In the genomic region with DNA sequence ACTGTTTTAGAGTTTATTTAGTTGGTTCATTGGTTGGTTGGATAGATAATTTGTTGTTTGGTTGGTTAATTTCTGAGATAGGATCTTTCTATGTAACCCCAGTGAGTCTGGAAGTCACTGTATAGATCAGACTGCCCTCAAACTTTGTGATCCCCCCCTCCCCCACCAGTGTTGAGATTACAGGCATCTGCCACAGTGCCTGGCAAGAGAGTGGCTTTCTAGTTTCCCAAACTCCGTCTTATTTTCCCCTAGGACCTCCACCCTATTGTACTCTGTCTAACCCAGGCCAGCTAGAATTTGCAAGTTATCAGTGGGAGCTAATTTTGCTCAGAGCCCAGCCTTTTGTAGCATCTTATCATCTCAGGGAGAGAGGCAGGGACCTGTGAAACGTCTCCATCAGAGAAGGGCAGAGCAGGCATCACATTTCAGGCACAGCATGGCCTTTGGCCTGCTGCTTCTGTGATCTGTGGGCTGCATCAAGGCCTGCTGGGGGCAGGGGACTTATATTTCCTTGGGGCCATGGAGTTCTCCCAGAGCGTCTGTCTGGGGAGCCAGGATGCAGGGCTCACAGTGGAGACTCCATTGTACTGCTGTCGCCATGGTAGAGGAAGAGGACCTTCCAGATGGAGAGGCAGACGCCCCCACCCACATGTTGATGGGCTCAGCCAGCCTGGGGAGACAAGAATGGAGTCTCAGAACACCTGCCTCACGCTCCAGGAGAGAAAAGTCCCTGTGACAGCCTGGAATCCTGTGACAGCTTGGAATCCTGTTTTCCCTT, we compare ENCODE assay signal across 11 mouse cellular contexts. TPM values are rescaled to one million over a fixed set of nuclear protein-coding genes. Genes with fewer than 3 reads are reported as not detected.
DNase-seq lines count a peak whose midpoint lies in the region; ATAC-seq and TF ChIP-seq lines count a peak whose summit lies in the region.
"Had no signal": no experiment of that assay in that cellular context is flagged by ENCODE, and none has a peak within 500 bp of the region (broad histone marks: within the 10 kb centered on the region; RNA-seq: fewer than 3 reads in every experiment).

No protein-coding gene starts in this region.

- peaks cover 36% of the 10 kb centered on the region for H3K36me3 ChIP-seq in heart, postnatal 0 days (replicated peaks; ENCODE audit: control insufficient read depth, insufficient read depth, low read length)
- no peaks in the 10 kb centered on the region for H3K36me3 ChIP-seq in heart, adult 2 months (ENCODE audit: control insufficient read depth, insufficient read depth, low read length)
- H3K36me3 ChIP-seq in embryonic facial prominence, embryonic 14.5 days (ENCODE audit: control insufficient read depth, insufficient read depth, low read length): peaks cover 25% of the 10 kb centered on the region
- no peaks in the 10 kb centered on the region for H3K36me3 ChIP-seq in hindbrain, postnatal 0 days (ENCODE audit: insufficient read depth, low read length)
- 0 out of 2 replicates have a peak, but pooled peaks cover 4% of the 10 kb centered on the region for H3K36me3 ChIP-seq in midbrain, embryonic 16.5 days (ENCODE audit: control insufficient read depth, insufficient read depth, low read length)

- no peak for TF ChIP-seq EP300 in heart, postnatal 0 days (IDR thresholded peaks at IDR 0.05; ENCODE audit: low read depth)
- TF ChIP-seq EP300 in heart, adult 2 months (IDR thresholded peaks at IDR 0.05; ENCODE audit: insufficient read depth, low read depth, low read length): no peak

- no peaks in the 10 kb centered on the region for H3K79me2 ChIP-seq in heart, adult 2 months (replicated peaks; ENCODE audit: control insufficient read depth, insufficient read depth, low read length)

- no peak overlapping the region for H3K4me2 ChIP-seq in heart, postnatal 0 days (ENCODE audit: low read depth, low read length)
- no peak overlapping the region for H3K4me2 ChIP-seq in embryonic facial prominence, embryonic 14.5 days (ENCODE audit: low read depth, low read length)
- H3K4me2 ChIP-seq in hindbrain, postnatal 0 days (ENCODE audit: low read depth, low read length): no peak overlapping the region
- no peak overlapping the region for H3K4me2 ChIP-seq in midbrain, embryonic 16.5 days (ENCODE audit: low read length)
- H3K4me2 ChIP-seq: stomach, embryonic 15.5 days had no signal

- TF ChIP-seq CTCF in heart, postnatal 0 days (IDR thresholded peaks at IDR 0.05; ENCODE audit: low read depth): no peak
- TF ChIP-seq CTCF in heart, adult 2 months (IDR thresholded peaks at IDR 0.05): no peak
- no peak for TF ChIP-seq CTCF in hindbrain, postnatal 0 days (IDR thresholded peaks at IDR 0.05; ENCODE audit: low read depth)

- H3K9ac ChIP-seq in heart, postnatal 0 days (replicated peaks; ENCODE audit: low read depth, low read length): no peak overlapping the region
- no peak overlapping the region for H3K9ac ChIP-seq in heart, adult 2 months (ENCODE audit: low read depth, low read length)
- H3K9ac ChIP-seq in embryonic facial prominence, embryonic 14.5 days (ENCODE audit: low read depth, low read length): no peak overlapping the region
- no peak overlapping the region for H3K9ac ChIP-seq in hindbrain, postnatal 0 days (replicated peaks; ENCODE audit: low read length)
- H3K9ac ChIP-seq in midbrain, embryonic 16.5 days (ENCODE audit: low read depth, low read length): 0 out of 2 replicates have a peak overlapping the region, but pooled peaks have one; percentile 25
- H3K9ac ChIP-seq: stomach, embryonic 15.5 days had no signal

- no peak for ATAC-seq in heart, postnatal 0 days (ENCODE audit: insufficient read depth, low read depth)
- peak; percentile 44; the same call in 1 of the 2 replicates for ATAC-seq in embryonic facial prominence, embryonic 14.5 days (ENCODE audit: low read depth)
- peak; percentile 44; the same call in 1 of the 2 replicates for ATAC-seq in hindbrain, postnatal 0 days
- ATAC-seq in midbrain, embryonic 16.5 days: no peak
- no peak for ATAC-seq in activated CD4-positive, CD25-positive, alpha-beta regulatory T cell, adult 4 months

- DNase-seq in heart, postnatal 0 days (ENCODE audit: low spot score): no peak
- DNase-seq in heart, adult 2 months: no peak
- no peak for DNase-seq in embryonic facial prominence, embryonic 14.5 days (ENCODE audit: low spot score)
- DNase-seq in hindbrain, postnatal 0 days (ENCODE audit: low spot score): no peak
- DNase-seq in urinary bladder, adult 2 months (ENCODE audit: low spot score): no peak
- DNase-seq in cerebellum, adult 8-10 months: no peak

- no peaks in the 10 kb centered on the region for H3K27me3 ChIP-seq in heart, postnatal 0 days (ENCODE audit: control insufficient read depth, insufficient read depth, low read length)
- H3K27me3 ChIP-seq in heart, adult 2 months (ENCODE audit: control insufficient read depth, insufficient read depth, low read length): no peaks in the 10 kb centered on the region
- no peaks in the 10 kb centered on the region for H3K27me3 ChIP-seq in embryonic facial prominence, embryonic 14.5 days (replicated peaks; ENCODE audit: control insufficient read depth, insufficient read depth, low read length)
- no peaks in the 10 kb centered on the region for H3K27me3 ChIP-seq in hindbrain, postnatal 0 days (ENCODE audit: insufficient read depth, low read length)
- no peaks in the 10 kb centered on the region for H3K27me3 ChIP-seq in midbrain, embryonic 16.5 days (ENCODE audit: control insufficient read depth, insufficient read depth, low read depth, low read length)
- H3K27me3 ChIP-seq: megakaryocyte, embryonic 14.5 days; stomach, embryonic 15.5 days had no signal

- 0 out of 2 replicates have a peak, but pooled peaks cover 15% of the 10 kb centered on the region for H3K4me1 ChIP-seq in heart, postnatal 0 days (ENCODE audit: control insufficient read depth, insufficient read depth)
- peaks cover 2% of the 10 kb centered on the region for H3K4me1 ChIP-seq in heart, adult 2 months (ENCODE audit: control insufficient read depth, insufficient read depth, low read length)
- 0 out of 2 replicates have a peak, but pooled peaks cover 3% of the 10 kb centered on the region for H3K4me1 ChIP-seq in embryonic facial prominence, embryonic 14.5 days (ENCODE audit: control insufficient read depth, insufficient read depth, low read length)
- H3K4me1 ChIP-seq in hindbrain, postnatal 0 days (ENCODE audit: insufficient read depth, low read length): no peaks in the 10 kb centered on the region
- H3K4me1 ChIP-seq in midbrain, embryonic 16.5 days (ENCODE audit: control insufficient read depth, insufficient read depth, low read length): peaks cover 6% of the 10 kb centered on the region; the same call in 1 of the 2 replicates

- 24% methylated on average over 5 of the region's 6 CpGs for WGBS in heart, postnatal 0 days
- WGBS in heart, adult 2 months: 36% methylated on average over 6 of the region's 6 CpGs
- 8% methylated on average over 4 of the region's 6 CpGs for whole genome bisulfite sequencing in embryonic facial prominence, embryonic 14.5 days
- WGBS in hindbrain, postnatal 0 days: 13% methylated on average over 5 of the region's 6 CpGs
- WGBS in midbrain, embryonic 16.5 days: 6% methylated on average over 6 of the region's 6 CpGs

- intact Hi-C loops in heart, adult 2 months (cut with DNase I): loop anchor here (2.0 kb wide), 1 partner anchor 65 kb away; no protein-coding TSS in a partner anchor

- TF ChIP-seq POLR2A in heart, adult 2 months (IDR thresholded peaks at IDR 0.05; ENCODE audit: insufficient read depth, low read depth, low read length): no peak

- peak overlapping the region; percentile 41; the same call in 1 of the 2 replicates for H3K27ac ChIP-seq in heart, postnatal 0 days (ENCODE audit: low read depth)
- H3K27ac ChIP-seq in heart, adult 2 months: no peak overlapping the region
- H3K27ac ChIP-seq in embryonic facial prominence, embryonic 14.5 days (replicated peaks; ENCODE audit: low read depth, low read length): no peak overlapping the region
- no peak overlapping the region for H3K27ac ChIP-seq in hindbrain, postnatal 0 days
- H3K27ac ChIP-seq in midbrain, embryonic 16.5 days (ENCODE audit: low read length): no peak overlapping the region
- H3K27ac ChIP-seq: stomach, embryonic 15.5 days had no signal

- no peaks in the 10 kb centered on the region for H3K9me3 ChIP-seq in heart, postnatal 0 days (replicated peaks; ENCODE audit: control insufficient read depth, low read length)
- no peaks in the 10 kb centered on the region for H3K9me3 ChIP-seq in embryonic facial prominence, embryonic 14.5 days (ENCODE audit: control insufficient read depth, low read length)
- H3K9me3 ChIP-seq in hindbrain, postnatal 0 days (ENCODE audit: low read length): no peaks in the 10 kb centered on the region
- no peaks in the 10 kb centered on the region for H3K9me3 ChIP-seq in midbrain, embryonic 16.5 days (replicated peaks; ENCODE audit: control insufficient read depth, low read length, poor library complexity, severe bottlenecking)
- H3K9me3 ChIP-seq: megakaryocyte, embryonic 14.5 days; stomach, embryonic 15.5 days had no signal

- H3K4me3 ChIP-seq in heart, postnatal 0 days (ENCODE audit: low read depth, low read length): no peak overlapping the region
- no peak overlapping the region for H3K4me3 ChIP-seq in heart, adult 2 months
- no peak overlapping the region for H3K4me3 ChIP-seq in embryonic facial prominence, embryonic 14.5 days (ENCODE audit: low read depth, low read length)
- H3K4me3 ChIP-seq in hindbrain, postnatal 0 days (ENCODE audit: low read length): no peak overlapping the region
- no peak overlapping the region for H3K4me3 ChIP-seq in midbrain, embryonic 16.5 days (ENCODE audit: low read depth, low read length)
- H3K4me3 ChIP-seq: megakaryocyte, embryonic 14.5 days; stomach, embryonic 15.5 days had no signal

RNA-seq across cellular contexts. Expression of gene 4933415A04Rik, which starts 27.1 kb away (rescaled TPM):
- total RNA-seq in heart, postnatal 0 days (2014; rRNA removed; ENCODE audit: low replicate concordance): 0.08 and 1.0 TPM in 2 replicates
- 4.8 and 5.5 TPM in 2 replicates for polyA plus RNA-seq in heart, postnatal 0 days (2015; fragmentation: Nextera tagmentation; extraction: Ambion mirVana)
- total RNA-seq in heart, adult 2 months (2021): under 1 TPM; 0.26 to 0.68 TPM
- 0.23 and 0.29 TPM in 2 replicates for polyA plus RNA-seq in heart, adult 2 months (2012; rRNA removed)
- polyA plus RNA-seq in embryonic facial prominence, embryonic 14.5 days (2014; fragmentation: Nextera tagmentation; extraction: Ambion mirVana): 1.6 and 2.2 TPM in 2 replicates
- total RNA-seq in hindbrain, postnatal 0 days (2014; rRNA removed): 0.14 and 0.99 TPM in 2 replicates
- polyA plus RNA-seq in hindbrain, postnatal 0 days (2015; fragmentation: Nextera tagmentation; extraction: Ambion mirVana): 2.6 and 2.9 TPM in 2 replicates
- 3.0 and 3.2 TPM in 2 replicates for polyA plus RNA-seq in midbrain, embryonic 16.5 days (2015; fragmentation: Nextera tagmentation; extraction: Ambion mirVana)
- polyA plus RNA-seq in urinary bladder, adult 2 months (2012; rRNA removed): 0.50 and 0.55 TPM in 2 replicates
- not detected for polyA plus RNA-seq in activated CD4-positive, CD25-positive, alpha-beta regulatory T cell, adult 4 months (2017; shearing (Covaris generic))

RNA-seq across cellular contexts. Expression of gene Ccnjl, which starts 31.1 kb away (rescaled TPM):
- 8.9 and 10.8 TPM in 2 replicates for total RNA-seq in heart, postnatal 0 days (2014; rRNA removed; ENCODE audit: low replicate concordance)
- 10.1 and 11.7 TPM in 2 replicates for polyA plus RNA-seq in heart, postnatal 0 days (2015; fragmentation: Nextera tagmentation; extraction: Ambion mirVana)
- 1 to 10 TPM; 2.1 to 3.0 TPM for total RNA-seq in heart, adult 2 months (2021)
- polyA plus RNA-seq in heart, adult 2 months (2012; rRNA removed): 2.0 and 2.9 TPM in 2 replicates
- 8.1 and 9.0 TPM in 2 replicates for polyA plus RNA-seq in embryonic facial prominence, embryonic 14.5 days (2014; fragmentation: Nextera tagmentation; extraction: Ambion mirVana)
- 2.4 and 3.5 TPM in 2 replicates for total RNA-seq in hindbrain, postnatal 0 days (2014; rRNA removed)
- 4.6 and 5.5 TPM in 2 replicates for polyA plus RNA-seq in hindbrain, postnatal 0 days (2015; fragmentation: Nextera tagmentation; extraction: Ambion mirVana)
- polyA plus RNA-seq in midbrain, embryonic 16.5 days (2015; fragmentation: Nextera tagmentation; extraction: Ambion mirVana): 7.4 and 10.4 TPM in 2 replicates
- 3.3 and 4.0 TPM in 2 replicates for polyA plus RNA-seq in urinary bladder, adult 2 months (2012; rRNA removed)
- polyA plus RNA-seq in activated CD4-positive, CD25-positive, alpha-beta regulatory T cell, adult 4 months (2017; shearing (Covaris generic)): under 1 TPM in 1 of 2 experiments, not detected in 1; 0.17 TPM

RNA-seq across cellular contexts. Expression of gene Fabp6, which starts 41.6 kb away (rescaled TPM):
- not detected in 2 replicates for total RNA-seq in heart, postnatal 0 days (2014; rRNA removed; ENCODE audit: low replicate concordance)
- not detected in 2 replicates for polyA plus RNA-seq in heart, postnatal 0 days (2015; fragmentation: Nextera tagmentation; extraction: Ambion mirVana)
- not detected for total RNA-seq in heart, adult 2 months (2021)
- polyA plus RNA-seq in heart, adult 2 months (2012; rRNA removed): not detected in 2 replicates
- polyA plus RNA-seq in embryonic facial prominence, embryonic 14.5 days (2014; fragmentation: Nextera tagmentation; extraction: Ambion mirVana): not detected in 2 replicates
- total RNA-seq in hindbrain, postnatal 0 days (2014; rRNA removed): not detected in 2 replicates
- not detected in 2 replicates for polyA plus RNA-seq in hindbrain, postnatal 0 days (2015; fragmentation: Nextera tagmentation; extraction: Ambion mirVana)
- polyA plus RNA-seq in midbrain, embryonic 16.5 days (2015; fragmentation: Nextera tagmentation; extraction: Ambion mirVana): not detected in 2 replicates
- polyA plus RNA-seq in urinary bladder, adult 2 months (2012; rRNA removed): 1.6 and 3.0 TPM in 2 replicates
- not detected for polyA plus RNA-seq in activated CD4-positive, CD25-positive, alpha-beta regulatory T cell, adult 4 months (2017; shearing (Covaris generic))
- total RNA-seq: adrenal gland, postnatal 4 days had no signal

Comparison
In these comparisons a context has a peak if more than half of its experiments do, and no peak if none do; other contexts are left out.
1. ATAC-seq: peak in embryonic facial prominence, embryonic 14.5 days (single experiment) and hindbrain, postnatal 0 days (single experiment); none in heart, postnatal 0 days (single experiment), midbrain, embryonic 16.5 days (single experiment) and activated CD4-positive, CD25-positive, alpha-beta regulatory T cell, adult 4 months (single experiment).